Mouse (Mus musculus): Measurements from ENCODE around the gene C2cd2l. TPM values are rescaled to one million over a fixed set of nuclear protein-coding genes. Genes with fewer than 3 reads are reported as not detected.
A peak's percentile ranks its signal among the peaks of the same experiment; 100 is the strongest.
"Not testable (repeated sequence)": the region's sequence is repeated elsewhere in the genome, so short reads cannot be mapped to it uniquely, and the experiment has no call there.

The C2cd2l gene
- polyA plus RNA-seq, 1 experiment: 5.1 TPM

- H3K4me3 ChIP-seq (ENCODE audit: low read depth, low read length): no peak overlapping the region
- no peak for TF ChIP-seq CTCF (IDR thresholded peaks at IDR 0.05; ENCODE audit: low read depth, low read length)
- TF ChIP-seq POLR2A (IDR thresholded peaks at IDR 0.05; ENCODE audit: insufficient read depth, low read length): no peak
- TF ChIP-seq EP300 (IDR thresholded peaks at IDR 0.05; ENCODE audit: insufficient read depth, low read depth, low read length): no peak
- 0 out of 2 replicates have a peak, but pooled peaks cover 2% of the 10 kb centered on the region for H3K36me3 ChIP-seq (ENCODE audit: control insufficient read depth, insufficient read depth, low read length, poor library complexity, severe bottlenecking)
- no peaks in the 10 kb centered on the region for H3K4me1 ChIP-seq (ENCODE audit: control insufficient read depth, insufficient read depth, low read length)
- H3K27me3 ChIP-seq (ENCODE audit: control insufficient read depth, insufficient read depth, low read length, poor library complexity, severe bottlenecking): no peaks in the 10 kb centered on the region
- no peak overlapping the region for H3K9ac ChIP-seq (ENCODE audit: low read depth, poor library complexity, severe bottlenecking)
- H3K9me3 ChIP-seq (replicated peaks; ENCODE audit: control insufficient read depth, insufficient read depth, low read length, poor library complexity, severe bottlenecking): no peaks in the 10 kb centered on the region
- no peak overlapping the region for H3K27ac ChIP-seq (ENCODE audit: insufficient read depth, low read length)
These were observed 13.6 kb downstream of the C2cd2l start for GRCm38 (mm10) chr9:44306532-44306931.

DNA sequence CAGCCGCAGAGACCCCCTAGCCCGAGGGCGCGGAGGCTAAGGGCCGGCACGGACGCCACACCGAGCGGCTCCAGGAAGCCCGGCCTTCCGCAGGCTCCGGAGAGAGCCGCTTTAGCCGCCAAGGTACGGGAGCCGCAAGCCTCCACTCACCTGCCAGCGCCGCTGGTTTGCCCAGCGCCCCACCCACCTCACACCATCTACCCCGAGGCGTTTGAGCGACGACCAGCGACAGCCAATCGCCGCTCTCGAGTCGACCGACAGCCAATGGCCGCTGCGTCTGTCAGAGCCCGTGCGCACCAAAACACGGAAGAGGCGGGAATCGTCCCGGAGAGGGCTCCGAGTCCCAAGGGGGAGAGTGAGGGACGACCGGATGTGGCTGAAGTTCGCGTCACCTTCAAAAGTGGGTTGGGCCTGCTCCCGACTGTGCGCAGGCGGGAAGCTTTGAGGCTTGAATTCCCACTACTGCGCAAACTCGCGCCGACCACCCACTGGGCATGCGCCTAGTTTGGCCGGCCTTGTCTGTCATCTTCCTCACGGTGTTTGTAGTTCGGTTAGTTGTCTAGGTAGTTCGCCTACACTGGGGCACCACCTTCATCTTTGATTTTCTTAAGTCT lies 14.5 kb downstream of the C2cd2l start, which contains the start of gene Hinfp:
Gene Hinfp (minus strand): TSS at position 206 of the 614 bp plus-strand sequence.
- peak within 1 kb of the TSS; percentile 88 for H3K4me3 ChIP-seq (ENCODE audit: low read depth, low read length)
- TF ChIP-seq POLR2A (IDR thresholded peaks at IDR 0.05; ENCODE audit: insufficient read depth, low read length): peak; percentile 85
- TF ChIP-seq CTCF (IDR thresholded peaks at IDR 0.05; ENCODE audit: low read depth, low read length): no peak
- TF ChIP-seq EP300 (IDR thresholded peaks at IDR 0.05; ENCODE audit: insufficient read depth, low read depth, low read length): peak; percentile 86
- no peaks in the 10 kb centered on the region for H3K27me3 ChIP-seq (ENCODE audit: control insufficient read depth, insufficient read depth, low read length, poor library complexity, severe bottlenecking)
- H3K27ac ChIP-seq (ENCODE audit: insufficient read depth, low read length): 0 out of 2 replicates have a peak within 1 kb of the TSS, but pooled peaks have one; percentile 13
- no peaks in the 10 kb centered on the region for H3K4me1 ChIP-seq (ENCODE audit: control insufficient read depth, insufficient read depth, low read length)
- H3K36me3 ChIP-seq (ENCODE audit: control insufficient read depth, insufficient read depth, low read length, poor library complexity, severe bottlenecking): 0 out of 2 replicates have a peak, but pooled peaks cover 2% of the 10 kb centered on the region
- H3K9ac ChIP-seq (ENCODE audit: low read depth, poor library complexity, severe bottlenecking): peak within 1 kb of the TSS; percentile 92
- H3K9me3 ChIP-seq (replicated peaks; ENCODE audit: control insufficient read depth, insufficient read depth, low read length, poor library complexity, severe bottlenecking): no peaks in the 10 kb centered on the region

DNA sequence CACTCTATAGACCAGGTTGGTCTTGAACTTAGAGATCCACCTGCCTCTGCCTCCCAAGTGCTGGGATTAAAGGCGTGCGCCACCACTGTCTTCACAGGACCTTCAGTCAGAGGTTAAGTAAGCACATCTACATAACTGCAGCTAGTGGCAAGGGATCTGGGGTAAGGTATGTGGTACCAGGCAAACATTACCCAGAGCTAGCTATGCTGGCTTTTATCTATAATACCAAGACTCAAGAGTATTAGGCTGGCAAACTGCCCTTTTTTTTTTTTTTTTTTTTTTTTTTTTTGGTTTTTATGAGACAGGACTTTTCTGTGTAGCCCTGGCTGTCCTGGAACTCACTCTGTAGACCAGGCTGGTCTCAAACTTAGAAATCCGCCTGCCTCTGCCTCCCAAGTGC lies 20.1 kb downstream of the C2cd2l start:
- H3K36me3 ChIP-seq (ENCODE audit: control insufficient read depth, insufficient read depth, low read length, poor library complexity, severe bottlenecking): peaks cover 30% of the 10 kb centered on the region
- H3K9ac ChIP-seq (ENCODE audit: low read depth, poor library complexity, severe bottlenecking): not testable (repeated sequence)

DNA sequence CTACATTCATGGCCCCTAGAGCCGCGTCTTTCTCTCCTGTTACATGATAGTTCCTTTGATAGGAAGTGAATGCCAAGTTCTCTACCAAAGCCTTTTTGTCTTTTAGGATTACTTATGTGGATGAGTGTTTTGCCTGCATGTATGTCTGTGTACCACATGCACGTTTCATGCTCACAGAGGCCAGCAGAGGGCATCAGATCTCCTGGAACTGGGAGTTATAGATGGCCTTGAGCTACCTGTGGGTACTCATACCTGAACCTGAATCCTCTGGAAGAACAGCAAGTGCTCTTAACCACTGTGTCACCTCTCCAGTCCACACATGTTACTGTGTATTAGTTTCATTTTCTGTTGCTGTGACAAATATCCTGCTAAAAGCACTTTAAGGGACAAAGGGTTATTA lies 27.6 kb downstream of the C2cd2l start:
- Histone ChIP-seq H3K36me3 (ENCODE audit: control insufficient read depth, insufficient read depth, low read length, poor library complexity, severe bottlenecking) (peaks cover 27% of the 10 kb centered on the region), H3K27me3 (ENCODE audit: control insufficient read depth, insufficient read depth, low read length, poor library complexity, severe bottlenecking) (peaks cover 3% of the 10 kb centered on the region; the same call in 1 of the 2 replicates), H3K9me3 (replicated peaks; ENCODE audit: control insufficient read depth, insufficient read depth, low read length, poor library complexity, severe bottlenecking) (no peaks in the 10 kb centered on the region), H3K27ac (ENCODE audit: insufficient read depth, low read length) (no peak overlapping the region), H3K9ac (ENCODE audit: low read depth, poor library complexity, severe bottlenecking) (no peak overlapping the region), H3K4me3 (ENCODE audit: low read depth, low read length) (no peak overlapping the region), H3K4me1 (ENCODE audit: control insufficient read depth, insufficient read depth, low read length) (peaks cover 1% of the 10 kb centered on the region)
- TF ChIP-seq EP300 (IDR thresholded peaks at IDR 0.05; ENCODE audit: insufficient read depth, low read depth, low read length) (no peak), POLR2A (IDR thresholded peaks at IDR 0.05; ENCODE audit: insufficient read depth, low read length) (no peak), CTCF (IDR thresholded peaks at IDR 0.05; ENCODE audit: low read depth, low read length) (peak; percentile 53)

More for the DNA sequence above, 20.1 kb downstream of the C2cd2l start:
- H3K9me3 ChIP-seq (replicated peaks; ENCODE audit: control insufficient read depth, insufficient read depth, low read length, poor library complexity, severe bottlenecking); H3K4me1 ChIP-seq (ENCODE audit: control insufficient read depth, insufficient read depth, low read length); H3K4me3 ChIP-seq (ENCODE audit: low read depth, low read length); H3K27ac ChIP-seq (ENCODE audit: insufficient read depth, low read length); H3K27me3 ChIP-seq (ENCODE audit: control insufficient read depth, insufficient read depth, low read length, poor library complexity, severe bottlenecking): not testable (repeated sequence)

DNA sequence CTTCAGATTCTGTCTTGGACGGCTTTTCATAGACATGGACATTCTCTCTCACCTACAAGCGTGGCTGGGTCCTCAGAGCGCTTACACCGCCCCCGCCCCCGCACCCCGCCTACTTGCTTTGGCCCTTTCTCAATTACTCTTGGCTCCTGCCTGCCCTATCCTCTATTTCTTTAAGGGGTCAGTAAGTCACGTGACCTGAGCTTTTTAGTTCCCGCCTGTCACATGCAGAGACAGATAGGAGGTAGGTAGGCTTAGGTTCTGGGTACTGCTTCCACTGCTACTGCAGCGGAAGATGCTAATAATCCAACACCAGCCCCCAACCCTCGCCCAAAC lies 31.2 kb downstream of the C2cd2l start:
- Histone ChIP-seq H3K4me3 (ENCODE audit: low read depth, low read length) (no peak overlapping the region), H3K27me3 (ENCODE audit: control insufficient read depth, insufficient read depth, low read length, poor library complexity, severe bottlenecking) (peaks cover 3% of the 10 kb centered on the region), H3K36me3 (ENCODE audit: control insufficient read depth, insufficient read depth, low read length, poor library complexity, severe bottlenecking) (peaks cover 8% of the 10 kb centered on the region), H3K27ac (ENCODE audit: insufficient read depth, low read length) (no peak overlapping the region), H3K9ac (ENCODE audit: low read depth, poor library complexity, severe bottlenecking) (no peak overlapping the region), H3K9me3 (replicated peaks; ENCODE audit: control insufficient read depth, insufficient read depth, low read length, poor library complexity, severe bottlenecking) (no peaks in the 10 kb centered on the region), H3K4me1 (ENCODE audit: control insufficient read depth, insufficient read depth, low read length) (peaks cover 1% of the 10 kb centered on the region)
- no peak for TF ChIP-seq CTCF (IDR thresholded peaks at IDR 0.05; ENCODE audit: low read depth, low read length)
- TF ChIP-seq EP300 (IDR thresholded peaks at IDR 0.05; ENCODE audit: insufficient read depth, low read depth, low read length): no peak
- no peak for TF ChIP-seq POLR2A (IDR thresholded peaks at IDR 0.05; ENCODE audit: insufficient read depth, low read length)

- Histone ChIP-seq H3K4me1 (ENCODE audit: control insufficient read depth, insufficient read depth, low read length) (peaks cover 1% of the 10 kb centered on the region), H3K27me3 (ENCODE audit: control insufficient read depth, insufficient read depth, low read length, poor library complexity, severe bottlenecking) (peaks cover 3% of the 10 kb centered on the region), H3K27ac (ENCODE audit: insufficient read depth, low read length) (no peak within 1 kb of the TSS), H3K9me3 (replicated peaks; ENCODE audit: control insufficient read depth, insufficient read depth, low read length, poor library complexity, severe bottlenecking) (no peaks in the 10 kb centered on the region), H3K4me3 (ENCODE audit: low read depth, low read length) (peak within 1 kb of the TSS; percentile 71), H3K9ac (ENCODE audit: low read depth, poor library complexity, severe bottlenecking) (peak within 1 kb of the TSS; percentile 28), H3K36me3 (ENCODE audit: control insufficient read depth, insufficient read depth, low read length, poor library complexity, severe bottlenecking) (peaks cover 6% of the 10 kb centered on the region)
- TF ChIP-seq POLR2A (IDR thresholded peaks at IDR 0.05; ENCODE audit: insufficient read depth, low read length) (no peak), EP300 (IDR thresholded peaks at IDR 0.05; ENCODE audit: insufficient read depth, low read depth, low read length) (no peak), CTCF (IDR thresholded peaks at IDR 0.05; ENCODE audit: low read depth, low read length) (no peak)
These were observed 31.8 kb downstream of the C2cd2l start, which contains the start of gene Abcg4 for GRCm38 (mm10) chr9:44288076-44288958. TSS of gene Abcg4 (minus strand) at chr9:44288615.
